Mouse (Mus musculus): ENCODE data around the gene Ecm1.

GRCm38 (mm10) chr3:95716075-95716474 lies 23.3 kb downstream of the Ecm1 start:
- TF ChIP-seq TAL1 (IDR thresholded peaks at IDR 0.05; ENCODE audit: low read length) (no peak), GATA1 (IDR thresholded peaks at IDR 0.05; ENCODE audit: low read length) (no peak)

Measured in erythroblast, embryonic 14.5 days (primary cell).